Mouse (Mus musculus) kidney, adult 2 months (tissue): ENCODE measurements around the gene Tdgf1.

Source experiments
- CTCF ChIP-seq: fragments of 200-500 bp; conservative IDR thresholded peaks from 2 replicates; pipeline ENCODE4 v1.5.1; 2011; ENCODE audit warnings: low read depth, mild to moderate bottlenecking, control low read depth, low read length, moderate library complexity, mixed read lengths; ENCODE audit not compliant: insufficient read depth, insufficient read length
- POLR2A ChIP-seq: fragments of 200-500 bp; IDR thresholded peaks from one replicate; pipeline ENCODE4 v1.6.1; 2011; ENCODE audit warnings: low read depth, low read length, control low read depth

DNA sequence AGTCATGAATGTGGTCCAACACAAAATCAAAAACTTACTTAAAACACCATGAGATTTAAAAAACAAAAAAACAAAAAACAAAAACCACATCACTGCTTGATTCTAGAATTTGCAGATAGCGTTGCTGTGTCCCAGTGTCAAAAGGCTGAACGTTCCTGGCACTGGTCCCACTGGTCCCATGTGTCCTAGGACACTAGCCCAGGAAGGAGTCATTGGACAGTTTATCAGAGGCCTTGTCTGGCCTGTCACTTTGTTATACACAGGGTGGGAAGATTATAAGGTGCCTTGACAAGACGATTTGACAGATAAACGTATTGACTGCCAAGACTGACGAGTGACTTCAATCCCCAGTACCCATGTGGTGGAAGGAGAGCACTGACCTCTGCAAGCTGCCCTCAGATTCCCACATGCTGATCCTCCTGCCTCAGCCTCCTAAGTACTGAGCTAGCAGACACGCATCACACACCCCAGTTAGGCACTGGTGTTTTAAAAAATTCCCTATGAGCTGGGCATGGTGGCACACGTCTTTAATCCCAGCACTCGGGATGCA lies 17.7 kb upstream of the Tdgf1 start:
- TF ChIP-seq CTCF (no peak), POLR2A (no peak)
